Mouse (Mus musculus) kidney, embryonic 14.5 days (tissue): ENCODE results near the gene Dalrd3. TPM values are rescaled to one million over a fixed set of nuclear protein-coding genes. Genes with fewer than 3 reads are reported as not detected.
"Not testable (repeated sequence)": the region's sequence is repeated elsewhere in the genome, so short reads cannot be mapped to it uniquely, and the experiment has no call there.

Experiments used
- ATAC-seq: fragments of 200-750 bp; cut with Nextera tagmentation; 2 replicates; pipeline ENCODE4 v1.8.0; 2017; ENCODE audit warnings: moderate number of reproducible peaks, mild to moderate bottlenecking, moderate TSS enrichment, moderate library complexity; ENCODE audit not compliant: low FRiP score, low TSS enrichment
- H3K27ac ChIP-seq: fragments of 300-500 bp; sonication (generic); 2 replicates; pipeline ENCODE4 v1.5.1; 2014; ENCODE audit warnings: low read depth, mild to moderate bottlenecking, low read length, moderate library complexity, mixed read lengths
- H3K27me3 ChIP-seq: fragments of 300-500 bp; sonication (generic); 2 replicates; pipeline ENCODE4 v1.6.1; 2014; ENCODE audit warnings: mild to moderate bottlenecking, low read length; ENCODE audit not compliant: control insufficient read depth, insufficient read depth
- H3K36me3 ChIP-seq: fragments of 300-500 bp; sonication (generic); 2 replicates; pipeline ENCODE4 v1.6.1; 2014; ENCODE audit warnings: low read length, mixed read lengths; ENCODE audit not compliant: control insufficient read depth, insufficient read depth
- H3K4me1 ChIP-seq: fragments of 300-500 bp; sonication (generic); 2 replicates; pipeline ENCODE4 v1.6.1; 2014; ENCODE audit warnings: low read length, mixed read lengths; ENCODE audit not compliant: control insufficient read depth, insufficient read depth
- H3K4me2 ChIP-seq: fragments of 300-500 bp; sonication (generic); replicated peaks from 2 replicates; pipeline ENCODE4 v1.6.1; 2014; ENCODE audit warnings: low read depth, mild to moderate bottlenecking, low read length
- H3K4me3 ChIP-seq: fragments of 300-500 bp; sonication (generic); 2 replicates; pipeline ENCODE4 v1.5.1; 2014; ENCODE audit warnings: mild to moderate bottlenecking, low read length
- H3K9ac ChIP-seq: fragments of 300-500 bp; sonication (generic); 2 replicates; pipeline ENCODE4 v1.6.1; 2014; ENCODE audit warnings: low read depth, mild to moderate bottlenecking, low read length, moderate library complexity
- H3K9me3 ChIP-seq: fragments of 300-500 bp; sonication (generic); 2 replicates; pipeline ENCODE4 v1.6.1; 2016; ENCODE audit warnings: low read length; ENCODE audit not compliant: control insufficient read depth
- WGBS: fragments of 180-500 bp; shearing (Covaris S2); extraction: QIAGEN DNeasy Blood & Tissue Kit; methylation state at CpG from one replicate; pipeline ENCODE4 v1.1.7; 2014; 5-methylcytosine and 5-hydroxymethylcytosine counted together
- microRNA counts: library from miRNA; unstranded; fragments of <30 nt; microRNA quantifications from one replicate; lab custom pipeline; 2017
- microRNA-seq: library from miRNA; unstranded; fragments of <30 nt; microRNA quantifications from one replicate; pipeline ENCODE4, GENCODE M21; 2016
- polyA plus RNA-seq: library from polyadenylated mRNA; unstranded; fragments of >200 nt; fragmentation: Nextera tagmentation; extraction: Ambion mirVana; gene quantifications from 2 replicates; pipeline ENCODE4 v1.2.1, GENCODE M21; 2014

The Dalrd3 gene
- polyA plus RNA-seq, 1 experiment from 2014 or later, result 159 TPM

- peaks cover 24% of the 10 kb centered on the region for H3K36me3 ChIP-seq
- H3K4me2 ChIP-seq, result no peak overlapping the region
- no peak overlapping the region for H3K27ac ChIP-seq
- no peaks in the 10 kb centered on the region for H3K9me3 ChIP-seq
- no peak for ATAC-seq
- no peak overlapping the region for H3K9ac ChIP-seq
- no peak overlapping the region for H3K4me3 ChIP-seq
- no peaks in the 10 kb centered on the region for H3K27me3 ChIP-seq
- 50% methylated on average over 2 of the region's 2 CpGs for WGBS
- no peaks in the 10 kb centered on the region for H3K4me1 ChIP-seq
Observed at GRCm38 (mm10) chr9:108600011-108600410, 30.3 kb downstream of the Dalrd3 start.

GRCm38 (mm10) chr9:108601986-108602385 is 32.3 kb downstream of the Dalrd3 start:
- H3K9ac ChIP-seq, result no peak overlapping the region
- no peak overlapping the region for H3K27ac ChIP-seq
- peaks cover 41% of the 10 kb centered on the region for H3K36me3 ChIP-seq
- no peak overlapping the region for H3K4me2 ChIP-seq
- no peaks in the 10 kb centered on the region for H3K4me1 ChIP-seq
- H3K4me3 ChIP-seq, result no peak overlapping the region
- no peak for ATAC-seq
- no peaks in the 10 kb centered on the region for H3K27me3 ChIP-seq
- H3K9me3 ChIP-seq, result no peaks in the 10 kb centered on the region
- WGBS, result 83% methylated on average over 4 of the region's 4 CpGs

GRCm38 (mm10) chr9:108607929-108608328 is 38.2 kb downstream of the Dalrd3 start:
- H3K4me3 ChIP-seq, H3K4me1 ChIP-seq, H3K27ac ChIP-seq, H3K9me3 ChIP-seq, ATAC-seq, H3K4me2 ChIP-seq, H3K9ac ChIP-seq, H3K27me3 ChIP-seq: not testable (repeated sequence)
- WGBS, result 94% methylated on average over 5 of the region's 5 CpGs
- H3K36me3 ChIP-seq, result peaks cover 94% of the 10 kb centered on the region

GRCm38 (mm10) chr9:108608889-108609288 is 39.2 kb downstream of the Dalrd3 start:
- H3K4me2 ChIP-seq, result no peak overlapping the region
- 91% methylated on average over 4 of the region's 4 CpGs for WGBS

GRCm38 (mm10) chr9:108611488-108611887 is 41.8 kb downstream of the Dalrd3 start:
- no peak for ATAC-seq
- no peaks in the 10 kb centered on the region for H3K4me1 ChIP-seq
- H3K4me3 ChIP-seq, result no peak overlapping the region
- H3K27ac ChIP-seq, result no peak overlapping the region
- peaks cover 84% of the 10 kb centered on the region for H3K36me3 ChIP-seq
- H3K27me3 ChIP-seq, result no peaks in the 10 kb centered on the region
- no peak overlapping the region for H3K9ac ChIP-seq
- no peaks in the 10 kb centered on the region for H3K9me3 ChIP-seq
- no peak overlapping the region for H3K4me2 ChIP-seq
- WGBS, result 85% methylated on average over 10 of the region's 10 CpGs

More at GRCm38 (mm10) chr9:108608889-108609288, 39.2 kb downstream of the Dalrd3 start:
- no peak for ATAC-seq
- H3K9me3 ChIP-seq, result no peaks in the 10 kb centered on the region
- H3K4me1 ChIP-seq, result no peaks in the 10 kb centered on the region
- H3K27ac ChIP-seq, result no peak overlapping the region
- no peak overlapping the region for H3K4me3 ChIP-seq
- H3K9ac ChIP-seq, result no peak overlapping the region
- H3K27me3 ChIP-seq, result no peaks in the 10 kb centered on the region
- peaks cover 94% of the 10 kb centered on the region for H3K36me3 ChIP-seq

DNA sequence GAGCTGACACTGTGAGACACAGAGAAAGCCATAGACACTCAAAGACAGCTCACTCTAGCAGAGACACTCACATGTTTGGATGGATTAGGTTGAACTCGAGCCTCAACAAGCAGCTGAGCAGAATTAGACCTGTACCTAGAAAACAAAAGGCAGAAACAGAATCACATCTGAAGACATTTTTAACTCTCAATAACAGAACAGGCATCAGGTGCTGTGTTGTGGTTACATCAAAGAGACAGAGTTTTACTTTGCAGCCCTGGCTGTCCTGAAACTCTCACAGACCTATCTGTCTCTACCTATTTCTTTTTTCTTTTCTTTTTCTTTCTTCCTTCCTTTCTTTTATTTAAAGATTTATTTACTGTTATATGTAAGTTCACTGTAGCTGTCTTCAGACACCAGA is 47.6 kb downstream of the Dalrd3 start:
- ATAC-seq, result no peak
- H3K9ac ChIP-seq, result no peak overlapping the region
- 96% methylated on average over 1 of the region's 1 CpGs for WGBS
- H3K4me1 ChIP-seq, result no peaks in the 10 kb centered on the region
- no peaks in the 10 kb centered on the region for H3K9me3 ChIP-seq
- no peak overlapping the region for H3K27ac ChIP-seq
- no peak overlapping the region for H3K4me3 ChIP-seq
- no peak overlapping the region for H3K4me2 ChIP-seq
- no peaks in the 10 kb centered on the region for H3K27me3 ChIP-seq
- H3K36me3 ChIP-seq, result peaks cover 52% of the 10 kb centered on the region

MicroRNAs encoded within 50 kb of the gene (microRNA counts, 519-probe panel; counts per million panel counts)
- microRNA mmu-miR-191 (lab: Ali Mortazavi, UCI) (6,031 counts per million, percentile 62 among the panel's probes with 10 or more counts), microRNA mmu-miR-425 (lab: Ali Mortazavi, UCI) (5,194 counts per million, percentile 46 among the panel's probes with 10 or more counts)

Small RNA genes lying within 50 kb of the gene (microRNA-seq; reads per million reads assigned to microRNA genes)
- gene Gm24083, result not detected
- gene Mir191, result not detected
- gene Mir425, result 2,704 reads per million, percentile 87 among the genes with 10 or more reads in this experiment

Other genes with a start within 250 kb of the Dalrd3 start
- gene Gpx1, start 231.0 kb upstream of the Dalrd3 start, polyA plus RNA-seq, result 654 and 725 TPM in 2 replicates
- 62.1 and 114 TPM in 2 replicates for gene Usp4, start 222.0 kb upstream of the Dalrd3 start, polyA plus RNA-seq
- 0.36 and 0.79 TPM in 2 replicates for gene 1700102P08Rik, start 177.1 kb upstream of the Dalrd3 start, polyA plus RNA-seq
- gene Ccdc36, start 141.4 kb upstream of the Dalrd3 start, polyA plus RNA-seq, result 1.8 and 2.9 TPM in 2 replicates
- not detected in 2 replicates for gene BC048562, start 133.4 kb upstream of the Dalrd3 start, polyA plus RNA-seq
- 50.7 and 54.7 TPM in 2 replicates for gene Ccdc71, start 109.4 kb upstream of the Dalrd3 start, polyA plus RNA-seq
- gene Klhdc8b, start 108.3 kb upstream of the Dalrd3 start, polyA plus RNA-seq, result 21.6 and 22.9 TPM in 2 replicates
- 21.5 and 31.9 TPM in 2 replicates for gene Lamb2, start 90.2 kb upstream of the Dalrd3 start, polyA plus RNA-seq
- gene Usp19, start 79.3 kb upstream of the Dalrd3 start, polyA plus RNA-seq, result 45.4 and 69.4 TPM in 2 replicates
- 99.1 and 117 TPM in 2 replicates for gene Qars, start 62.2 kb upstream of the Dalrd3 start, polyA plus RNA-seq
- 91.0 and 139 TPM in 2 replicates for gene Qrich1, start 53.1 kb upstream of the Dalrd3 start, polyA plus RNA-seq
- gene Impdh2, start 9.6 kb upstream of the Dalrd3 start, polyA plus RNA-seq, result 185 and 229 TPM in 2 replicates
- 37.0 and 50.6 TPM in 2 replicates for gene Ndufaf3, start 2.5 kb upstream of the Dalrd3 start, polyA plus RNA-seq
- 86.0 and 114 TPM in 2 replicates for gene Wdr6, start 8.9 kb downstream of the Dalrd3 start, polyA plus RNA-seq
- 7.5 and 7.7 TPM in 2 replicates for gene P4htm, start 27.8 kb downstream of the Dalrd3 start, polyA plus RNA-seq
- gene Arih2, start 79.5 kb downstream of the Dalrd3 start, polyA plus RNA-seq, result 32.7 and 38.8 TPM in 2 replicates
- gene Slc25a20, start 92.2 kb downstream of the Dalrd3 start, polyA plus RNA-seq, result 25.8 and 41.7 TPM in 2 replicates
- 25.9 and 28.8 TPM in 2 replicates for gene Prkar2a, start 119.4 kb downstream of the Dalrd3 start, polyA plus RNA-seq
- 125 and 134 TPM in 2 replicates for gene Ip6k2, start 213.9 kb downstream of the Dalrd3 start, polyA plus RNA-seq
- gene Nckipsd, start 238.5 kb downstream of the Dalrd3 start, polyA plus RNA-seq, result 9.0 and 21.7 TPM in 2 replicates